Mouse (Mus musculus): ENCODE data around the gene Znhit6. TPM values are rescaled to one million over a fixed set of nuclear protein-coding genes. Genes with fewer than 3 reads are reported as not detected.

Znhit6 gene
- polyA plus RNA-seq, 1 experiment from 2014 or later = 38.0 TPM

DNA sequence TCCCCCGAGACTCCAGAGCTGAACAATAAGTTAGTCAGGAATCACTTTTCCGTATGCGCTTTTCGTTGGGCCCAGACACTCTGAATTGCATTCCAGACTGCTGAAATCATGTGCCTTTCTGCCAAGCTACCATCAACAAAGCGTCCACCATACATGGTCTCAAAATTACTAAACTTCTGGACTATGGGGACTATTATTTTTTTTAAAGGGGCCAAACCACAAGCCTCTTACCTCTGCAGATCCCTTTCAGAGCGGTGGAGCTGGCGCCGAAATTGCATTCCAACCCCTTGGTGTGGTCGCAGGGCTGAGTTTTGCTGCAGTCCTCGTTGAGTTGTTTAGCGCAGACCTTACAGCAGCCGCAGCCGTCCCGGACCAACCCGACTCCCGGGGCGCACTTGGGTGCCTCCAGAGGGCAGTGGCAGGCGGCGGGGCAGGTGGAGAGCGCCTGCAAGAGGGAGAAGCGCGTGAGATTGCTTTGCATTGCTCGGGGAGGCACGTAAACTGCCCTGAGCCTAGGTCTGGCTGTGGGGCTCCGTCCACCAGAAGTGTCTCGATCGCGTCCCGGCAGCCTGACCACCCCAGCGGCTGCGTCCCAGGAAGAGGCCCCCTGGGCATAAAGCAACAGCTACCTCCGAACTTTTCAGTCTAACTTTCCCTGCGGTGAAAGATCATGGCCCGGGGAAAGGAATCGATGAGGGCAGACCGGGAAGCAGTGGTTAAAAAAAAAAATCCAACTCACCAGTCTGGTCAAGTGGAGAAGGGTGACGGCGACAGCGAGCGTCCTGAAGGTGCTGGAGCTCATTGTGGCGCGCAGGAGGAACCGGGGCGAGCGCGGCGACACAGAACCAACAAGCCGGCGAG lies 73.2 kb downstream of the Znhit6 start:
- H3K4me2 ChIP-seq = peak overlapping the region; percentile 90
- WGBS = under 1% methylated on average over 49 of the region's 49 CpGs
- H3K9me3 ChIP-seq = no peaks in the 10 kb centered on the region
- H3K4me3 ChIP-seq = peak overlapping the region; percentile 52
- H3K4me1 ChIP-seq = peaks cover 48% of the 10 kb centered on the region
- no peaks in the 10 kb centered on the region for H3K36me3 ChIP-seq (replicated peaks)
- ATAC-seq (replicated peaks) = peak; percentile 38
- peak overlapping the region; percentile 21; the same call in 1 of the 2 replicates for H3K27ac ChIP-seq
- H3K27me3 ChIP-seq (replicated peaks) = peaks cover 25% of the 10 kb centered on the region
- H3K9ac ChIP-seq = peak overlapping the region; percentile 43; the same call in 1 of the 2 replicates

GRCm38 (mm10) chr3:145649852-145650202 lies 73.8 kb downstream of the Znhit6 start, which contains the start of gene Ccn1:
Gene Ccn1 (minus strand): TSS chr3:145649981.
- Histone ChIP-seq H3K36me3 (replicated peaks) (no peaks in the 10 kb centered on the region), H3K4me1 (peaks cover 48% of the 10 kb centered on the region), H3K4me3 (peak within 1 kb of the TSS; percentile 52), H3K9me3 (no peaks in the 10 kb centered on the region), H3K27me3 (replicated peaks) (peaks cover 28% of the 10 kb centered on the region), H3K9ac (peak within 1 kb of the TSS; percentile 43; the same call in 1 of the 2 replicates), H3K27ac (peak within 1 kb of the TSS; percentile 21; the same call in 1 of the 2 replicates), H3K4me2 (peak within 1 kb of the TSS; percentile 90)
- peak; percentile 70 for ATAC-seq (replicated peaks)
- under 1% methylated on average over 29 of the region's 29 CpGs for WGBS

- Histone ChIP-seq H3K9me3 (no peaks in the 10 kb centered on the region), H3K4me2 (peak overlapping the region; percentile 90), H3K27ac (0 out of 2 replicates have a peak overlapping the region, but pooled peaks have one; percentile 9), H3K36me3 (replicated peaks) (no peaks in the 10 kb centered on the region), H3K4me1 (peaks cover 48% of the 10 kb centered on the region), H3K9ac (no peak overlapping the region), H3K27me3 (replicated peaks) (peaks cover 28% of the 10 kb centered on the region), H3K4me3 (peak overlapping the region; percentile 52)
- no peak for ATAC-seq (replicated peaks)
- WGBS = under 1% methylated on average over 18 of the region's 18 CpGs
Measured at GRCm38 (mm10) chr3:145650298-145651011, 74.5 kb downstream of the Znhit6 start.

GRCm38 (mm10) chr3:145651029-145651977 lies 75.3 kb downstream of the Znhit6 start:
- ATAC-seq (replicated peaks) = no peak
- peaks cover 28% of the 10 kb centered on the region for H3K27me3 ChIP-seq (replicated peaks)

GRCm38 (mm10) chr3:145651978-145652321 lies 75.9 kb downstream of the Znhit6 start:
- H3K27ac ChIP-seq = no peak overlapping the region
- no peaks in the 10 kb centered on the region for H3K9me3 ChIP-seq
- no peak for ATAC-seq (replicated peaks)
- H3K36me3 ChIP-seq (replicated peaks) = no peaks in the 10 kb centered on the region
- peak overlapping the region; percentile 24 for H3K4me2 ChIP-seq
- no peak overlapping the region for H3K4me3 ChIP-seq
- peaks cover 48% of the 10 kb centered on the region for H3K4me1 ChIP-seq
- peaks cover 28% of the 10 kb centered on the region for H3K27me3 ChIP-seq (replicated peaks)
- 6% methylated on average over 10 of the region's 10 CpGs for WGBS
- H3K9ac ChIP-seq = no peak overlapping the region

More at GRCm38 (mm10) chr3:145651029-145651977, 75.3 kb downstream of the Znhit6 start:
- Histone ChIP-seq H3K4me1 (peaks cover 48% of the 10 kb centered on the region), H3K36me3 (replicated peaks) (no peaks in the 10 kb centered on the region), H3K9me3 (no peaks in the 10 kb centered on the region), H3K9ac (no peak overlapping the region), H3K27ac (no peak overlapping the region), H3K4me3 (no peak overlapping the region), H3K4me2 (peak overlapping the region; percentile 90)
- WGBS = 6% methylated on average over 19 of the region's 19 CpGs

GRCm38 (mm10) chr3:145652322-145653131 lies 76.5 kb downstream of the Znhit6 start:
- 11% methylated on average over 20 of the region's 20 CpGs for WGBS
- Histone ChIP-seq H3K27ac (no peak overlapping the region), H3K9ac (peak overlapping the region; percentile 37; the same call in 1 of the 2 replicates), H3K4me3 (peak overlapping the region; percentile 38; the same call in 1 of the 2 replicates), H3K4me1 (peaks cover 51% of the 10 kb centered on the region), H3K4me2 (peak overlapping the region; percentile 84), H3K27me3 (replicated peaks) (peaks cover 25% of the 10 kb centered on the region), H3K9me3 (no peaks in the 10 kb centered on the region), H3K36me3 (replicated peaks) (no peaks in the 10 kb centered on the region)
- no peak for ATAC-seq (replicated peaks)

DNA sequence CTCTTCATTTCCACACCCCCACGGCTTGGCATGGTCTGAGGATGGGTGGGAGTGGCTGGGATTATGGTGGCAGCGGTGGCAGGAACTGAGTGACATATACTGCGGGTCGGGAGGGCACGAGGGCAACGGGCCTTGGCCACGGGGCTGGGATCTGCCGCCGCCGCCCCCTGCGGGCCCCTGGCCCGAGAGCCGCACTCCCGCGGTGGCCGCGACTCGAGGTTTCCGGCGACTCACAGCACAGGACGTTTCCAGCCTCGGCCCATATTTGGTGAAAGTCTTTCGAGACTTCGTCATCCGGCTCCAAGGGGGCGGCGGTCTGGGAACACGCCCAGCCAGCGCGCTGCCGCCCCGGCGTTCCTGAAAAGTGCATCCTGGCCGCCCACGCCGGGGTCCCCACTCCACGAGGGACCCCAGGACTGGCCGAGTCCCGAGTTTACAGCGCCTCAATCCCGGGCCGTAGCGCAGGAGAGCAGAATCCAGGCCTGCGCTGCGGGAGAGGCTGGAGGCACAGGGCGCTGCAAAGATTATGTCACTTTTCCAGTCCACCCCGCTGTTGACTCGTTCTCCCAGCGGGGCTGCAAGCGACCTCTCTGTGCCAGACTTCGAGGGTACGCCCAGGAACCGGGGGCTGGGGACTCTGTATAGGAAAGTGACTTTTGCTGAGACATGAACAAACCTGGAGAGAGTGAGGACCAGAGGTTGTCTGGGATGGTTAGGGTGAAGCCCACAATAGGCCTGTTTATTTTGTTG lies 77.4 kb downstream of the Znhit6 start:
- H3K4me1 ChIP-seq = peaks cover 51% of the 10 kb centered on the region
- H3K4me3 ChIP-seq = peak overlapping the region; percentile 38
- peak overlapping the region; percentile 84 for H3K4me2 ChIP-seq
- H3K36me3 ChIP-seq (replicated peaks) = no peaks in the 10 kb centered on the region
- H3K9me3 ChIP-seq = no peaks in the 10 kb centered on the region
- peaks cover 23% of the 10 kb centered on the region for H3K27me3 ChIP-seq (replicated peaks)
- ATAC-seq (replicated peaks) = peak; percentile 21; the same call in 1 of the 2 replicates
- H3K9ac ChIP-seq = peak overlapping the region; percentile 37
- under 1% methylated on average over 53 of the region's 53 CpGs for WGBS
- no peak overlapping the region for H3K27ac ChIP-seq

DNA sequence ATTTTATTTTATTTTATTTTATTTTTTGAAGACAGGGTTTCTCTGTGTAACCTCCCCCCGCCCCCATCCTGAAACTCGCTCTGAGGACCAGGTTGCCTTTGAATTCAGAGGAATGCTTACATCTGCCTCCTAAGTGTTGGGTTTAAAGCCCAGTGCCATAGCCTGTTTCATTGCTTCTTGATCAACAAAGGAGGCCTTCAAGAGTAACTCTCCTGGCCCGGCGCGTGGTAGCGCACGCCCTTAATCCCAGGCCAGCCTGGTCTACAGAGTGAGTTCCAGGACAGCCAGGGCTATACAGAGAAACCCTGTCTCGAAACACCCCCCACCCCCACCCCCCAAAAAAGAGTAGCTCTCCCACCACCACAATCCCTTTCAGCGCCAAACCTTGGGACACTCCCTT lies 78.0 kb downstream of the Znhit6 start:
- Histone ChIP-seq H3K4me2 (no peak overlapping the region), H3K9me3 (no peaks in the 10 kb centered on the region), H3K4me1 (peaks cover 46% of the 10 kb centered on the region), H3K4me3 (no peak overlapping the region), H3K9ac (no peak overlapping the region), H3K27me3 (replicated peaks) (peaks cover 22% of the 10 kb centered on the region), H3K36me3 (replicated peaks) (no peaks in the 10 kb centered on the region), H3K27ac (no peak overlapping the region)
- no peak for ATAC-seq (replicated peaks)
- 64% methylated on average over 9 of the region's 9 CpGs for WGBS

Data from midbrain, embryonic 15.5 days (tissue).